Mouse (Mus musculus) midbrain, embryonic 16.5 days (tissue): ENCODE results near the gene Ormdl3. TPM values are rescaled to one million over a fixed set of nuclear protein-coding genes. Genes with fewer than 3 reads are reported as not detected.

Source experiments
- ATAC-seq: fragments of 200-750 bp; cut with Nextera tagmentation; 2 replicates; pipeline ENCODE4 v1.8.0; 2017; ENCODE audit warnings: moderate TSS enrichment
- H3K27ac ChIP-seq: fragments of 300-500 bp; sonication (generic); 2 replicates; pipeline ENCODE4 v1.5.1; 2014; ENCODE audit warnings: mild to moderate bottlenecking, low read length, mixed read lengths
- H3K27me3 ChIP-seq: fragments of 300-500 bp; sonication (generic); 2 replicates; pipeline ENCODE4 v1.6.1; 2014; ENCODE audit warnings: low read depth, low read length, mixed read lengths; ENCODE audit not compliant: control insufficient read depth, insufficient read depth
- H3K36me3 ChIP-seq: fragments of 300-500 bp; sonication (generic); 2 replicates; pipeline ENCODE4 v1.6.1; 2014; ENCODE audit warnings: mild to moderate bottlenecking, low read length, moderate library complexity, mixed read lengths; ENCODE audit not compliant: control insufficient read depth, insufficient read depth
- H3K4me1 ChIP-seq: fragments of 300-500 bp; sonication (generic); 2 replicates; pipeline ENCODE4 v1.6.1; 2014; ENCODE audit warnings: mild to moderate bottlenecking, low read length, mixed read lengths; ENCODE audit not compliant: control insufficient read depth, insufficient read depth
- H3K4me2 ChIP-seq: fragments of 300-500 bp; sonication (generic); 2 replicates; pipeline ENCODE4 v1.6.1; 2014; ENCODE audit warnings: mild to moderate bottlenecking, low read length, mixed read lengths
- H3K4me3 ChIP-seq: fragments of 300-500 bp; sonication (generic); 2 replicates; pipeline ENCODE4 v1.5.1; 2014; ENCODE audit warnings: low read depth, mild to moderate bottlenecking, low read length, moderate library complexity, mixed read lengths
- H3K9ac ChIP-seq: fragments of 300-500 bp; sonication (generic); 2 replicates; pipeline ENCODE4 v1.6.1; 2014; ENCODE audit warnings: low read depth, low read length, mixed read lengths
- H3K9me3 ChIP-seq: fragments of 300-500 bp; sonication (generic); replicated peaks from 2 replicates; pipeline ENCODE4 v1.6.1; 2014; ENCODE audit warnings: mild to moderate bottlenecking, low read length, mixed read lengths; ENCODE audit not compliant: control insufficient read depth, poor library complexity, severe bottlenecking
- WGBS: fragments of 180-500 bp; shearing (Covaris S2); extraction: QIAGEN DNeasy Blood & Tissue Kit; methylation state at CpG from one replicate; pipeline ENCODE4 v1.1.7; 2014; 5-methylcytosine and 5-hydroxymethylcytosine counted together
- polyA plus RNA-seq: library from polyadenylated mRNA; unstranded; fragments of >200 nt; fragmentation: Nextera tagmentation; extraction: Ambion mirVana; gene quantifications from 2 replicates; pipeline ENCODE4 v1.2.1, GENCODE M21; 2015

Gene Ormdl3
- polyA plus RNA-seq, 1 experiment from 2014 or later: 121 TPM

DNA sequence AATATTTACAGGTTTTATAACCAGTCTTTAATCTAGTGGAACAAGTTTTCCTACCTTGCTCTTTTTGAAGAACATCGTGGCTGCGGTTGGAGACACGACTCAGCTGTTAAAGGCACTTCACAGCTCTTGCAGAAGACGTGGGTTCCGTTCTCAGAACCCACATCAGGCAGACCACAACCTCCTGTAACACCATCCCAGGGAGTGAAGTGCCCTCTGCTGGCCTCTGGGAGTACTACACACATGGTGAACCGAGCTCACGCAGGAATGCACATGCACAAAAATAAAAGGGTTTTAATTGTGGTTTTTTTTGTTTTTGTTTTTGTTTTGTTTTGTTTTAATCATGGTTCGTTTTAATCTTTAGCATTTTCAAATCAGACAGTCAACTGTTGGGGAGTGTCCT is 18.8 kb downstream of the Ormdl3 start:
- Histone ChIP-seq H3K36me3 (no peaks in the 10 kb centered on the region), H3K4me3 (no peak overlapping the region), H3K9ac (no peak overlapping the region), H3K27me3 (no peaks in the 10 kb centered on the region), H3K4me1 (no peaks in the 10 kb centered on the region), H3K27ac (no peak overlapping the region), H3K4me2 (no peak overlapping the region), H3K9me3 (no peaks in the 10 kb centered on the region)
- 87% methylated on average over 8 of the region's 8 CpGs for WGBS
- no peak for ATAC-seq

DNA sequence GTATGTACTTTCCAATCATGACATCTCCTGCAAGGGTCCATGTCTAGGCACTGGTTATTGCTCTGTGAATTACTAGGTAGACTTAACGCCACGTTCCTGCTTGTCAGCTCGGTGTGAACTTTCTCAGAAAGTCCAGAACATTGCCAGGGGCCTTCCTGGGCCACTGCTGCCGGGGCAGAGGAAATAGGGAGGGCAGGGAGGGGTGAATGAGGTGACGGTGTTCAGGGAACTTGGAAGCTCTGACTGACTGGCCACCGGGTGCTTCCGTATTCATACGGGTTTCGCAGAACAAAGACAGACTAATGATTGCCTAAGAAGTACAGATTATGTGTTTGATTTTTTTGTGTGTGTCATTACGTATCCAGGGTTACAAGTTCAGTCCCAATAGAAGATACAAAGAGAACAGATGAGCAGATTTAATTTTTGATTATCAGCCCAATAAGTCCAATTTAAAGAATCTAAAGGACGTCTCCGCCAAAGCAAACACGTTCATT is 23.2 kb downstream of the Ormdl3 start:
- WGBS: 68% methylated on average over 13 of the region's 13 CpGs
- Histone ChIP-seq H3K4me2 (no peak overlapping the region), H3K27me3 (no peaks in the 10 kb centered on the region), H3K27ac (no peak overlapping the region), H3K36me3 (no peaks in the 10 kb centered on the region), H3K4me3 (no peak overlapping the region), H3K9ac (no peak overlapping the region), H3K4me1 (no peaks in the 10 kb centered on the region), H3K9me3 (no peaks in the 10 kb centered on the region)
- no peak for ATAC-seq

- no peaks in the 10 kb centered on the region for H3K4me1 ChIP-seq
- no peak for ATAC-seq
- no peaks in the 10 kb centered on the region for H3K36me3 ChIP-seq
- H3K4me3 ChIP-seq: no peak overlapping the region
- no peak overlapping the region for H3K27ac ChIP-seq
- no peak overlapping the region for H3K9ac ChIP-seq
- 87% methylated on average over 3 of the region's 3 CpGs for WGBS
- H3K9me3 ChIP-seq: no peaks in the 10 kb centered on the region
- H3K27me3 ChIP-seq: no peaks in the 10 kb centered on the region
- no peak overlapping the region for H3K4me2 ChIP-seq
Observed at GRCm38 (mm10) chr11:98563025-98563424, 24.1 kb downstream of the Ormdl3 start.

- Histone ChIP-seq H3K4me1 (no peaks in the 10 kb centered on the region), H3K36me3 (no peaks in the 10 kb centered on the region), H3K4me3 (no peak overlapping the region), H3K9me3 (no peaks in the 10 kb centered on the region), H3K27me3 (no peaks in the 10 kb centered on the region), H3K27ac (no peak overlapping the region), H3K9ac (no peak overlapping the region), H3K4me2 (no peak overlapping the region)
- no peak for ATAC-seq
- WGBS: 37% methylated on average over 7 of the region's 7 CpGs
Observed at GRCm38 (mm10) chr11:98560942-98561341, 26.2 kb downstream of the Ormdl3 start.

- H3K9ac ChIP-seq: no peak overlapping the region
- no peak overlapping the region for H3K4me3 ChIP-seq
- no peak overlapping the region for H3K27ac ChIP-seq
- no peaks in the 10 kb centered on the region for H3K9me3 ChIP-seq
- peaks cover 2% of the 10 kb centered on the region for H3K27me3 ChIP-seq
- H3K36me3 ChIP-seq: no peaks in the 10 kb centered on the region
- H3K4me2 ChIP-seq: no peak overlapping the region
- 61% methylated on average over 12 of the region's 12 CpGs for WGBS
- no peak for ATAC-seq
- peaks cover 8% of the 10 kb centered on the region for H3K4me1 ChIP-seq
Observed at GRCm38 (mm10) chr11:98555124-98555700, 32.0 kb downstream of the Ormdl3 start.

DNA sequence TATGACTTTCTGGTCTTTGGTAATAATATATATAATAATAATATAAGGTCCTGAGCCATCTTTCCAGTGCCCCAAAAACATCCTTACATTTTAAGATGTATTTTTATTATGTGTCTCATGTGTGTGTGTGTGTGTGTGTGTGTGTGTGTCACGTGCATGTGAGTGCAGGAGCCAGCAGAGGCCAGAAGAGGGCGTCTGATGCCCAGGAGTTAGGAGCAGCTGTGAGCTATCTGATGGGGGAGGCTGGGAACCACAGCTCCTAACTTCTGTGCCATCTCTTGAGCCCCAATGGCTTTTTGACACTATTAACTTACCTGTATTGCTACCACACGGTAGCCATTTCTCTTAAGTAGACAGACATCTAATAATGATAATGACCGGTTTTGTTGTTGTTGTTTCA is 33.2 kb downstream of the Ormdl3 start:
- H3K36me3 ChIP-seq: no peaks in the 10 kb centered on the region
- no peak overlapping the region for H3K4me2 ChIP-seq
- H3K9ac ChIP-seq: no peak overlapping the region
- H3K4me1 ChIP-seq: peaks cover 8% of the 10 kb centered on the region
- H3K4me3 ChIP-seq: no peak overlapping the region
- 87% methylated on average over 4 of the region's 4 CpGs for WGBS
- no peak for ATAC-seq
- no peak overlapping the region for H3K27ac ChIP-seq
- no peaks in the 10 kb centered on the region for H3K9me3 ChIP-seq
- peaks cover 13% of the 10 kb centered on the region for H3K27me3 ChIP-seq

DNA sequence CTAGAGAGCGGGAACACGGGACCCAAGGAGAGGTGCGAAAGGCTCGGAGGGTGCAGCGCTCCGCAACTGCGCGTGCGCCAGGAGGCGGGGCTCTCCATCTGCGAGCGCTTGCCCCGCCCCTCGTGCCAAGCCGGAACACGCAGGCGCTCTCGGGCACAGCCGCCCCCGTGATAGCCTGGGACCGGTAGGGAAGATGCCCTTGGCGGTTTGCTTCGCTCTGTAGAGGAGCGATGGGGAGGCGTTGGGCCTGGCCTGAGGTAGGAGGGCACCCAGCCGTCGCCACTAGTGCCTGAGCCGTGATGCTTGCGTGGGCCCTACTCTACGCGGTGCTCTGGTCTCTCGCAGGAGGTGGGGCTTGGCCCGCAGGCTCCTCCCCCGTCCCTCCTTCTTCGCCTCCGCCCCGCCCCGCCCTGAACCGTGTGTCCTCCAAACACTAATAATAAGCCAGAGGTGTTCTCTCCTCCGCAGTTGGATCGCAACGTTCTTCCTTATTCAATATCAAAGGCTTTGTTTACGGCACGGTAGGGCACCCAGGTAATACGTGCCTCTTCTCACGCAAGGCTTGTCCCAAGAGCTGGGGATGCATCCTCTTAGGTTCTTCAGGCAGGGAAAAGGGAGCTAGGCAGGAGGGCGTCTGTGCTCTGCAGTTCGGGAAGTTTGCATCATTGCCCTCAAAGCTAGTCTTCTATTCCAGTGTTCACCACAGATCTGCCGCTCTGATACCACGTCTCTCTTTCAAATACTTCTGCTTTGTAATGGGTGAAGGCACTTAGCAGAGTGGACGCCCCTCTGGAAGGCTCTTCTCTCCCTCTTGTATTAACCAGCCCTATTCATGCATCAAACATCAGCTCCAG is 36.0 kb downstream of the Ormdl3 start, which contains the start of gene Zpbp2:
TSS of gene Zpbp2 (plus strand) at position 123 of the 854 bp plus-strand sequence.
- no peaks in the 10 kb centered on the region for H3K36me3 ChIP-seq
- H3K27ac ChIP-seq: peak within 1 kb of the TSS; percentile 92
- H3K27me3 ChIP-seq: peaks cover 34% of the 10 kb centered on the region
- H3K9me3 ChIP-seq: no peaks in the 10 kb centered on the region
- ATAC-seq: peak; percentile 97
- peak within 1 kb of the TSS; percentile 84 for H3K4me3 ChIP-seq
- under 1% methylated on average over 51 of the region's 51 CpGs for WGBS
- H3K4me1 ChIP-seq: peaks cover 8% of the 10 kb centered on the region
- peak within 1 kb of the TSS; percentile 91 for H3K4me2 ChIP-seq
- H3K9ac ChIP-seq: peak within 1 kb of the TSS; percentile 91

DNA sequence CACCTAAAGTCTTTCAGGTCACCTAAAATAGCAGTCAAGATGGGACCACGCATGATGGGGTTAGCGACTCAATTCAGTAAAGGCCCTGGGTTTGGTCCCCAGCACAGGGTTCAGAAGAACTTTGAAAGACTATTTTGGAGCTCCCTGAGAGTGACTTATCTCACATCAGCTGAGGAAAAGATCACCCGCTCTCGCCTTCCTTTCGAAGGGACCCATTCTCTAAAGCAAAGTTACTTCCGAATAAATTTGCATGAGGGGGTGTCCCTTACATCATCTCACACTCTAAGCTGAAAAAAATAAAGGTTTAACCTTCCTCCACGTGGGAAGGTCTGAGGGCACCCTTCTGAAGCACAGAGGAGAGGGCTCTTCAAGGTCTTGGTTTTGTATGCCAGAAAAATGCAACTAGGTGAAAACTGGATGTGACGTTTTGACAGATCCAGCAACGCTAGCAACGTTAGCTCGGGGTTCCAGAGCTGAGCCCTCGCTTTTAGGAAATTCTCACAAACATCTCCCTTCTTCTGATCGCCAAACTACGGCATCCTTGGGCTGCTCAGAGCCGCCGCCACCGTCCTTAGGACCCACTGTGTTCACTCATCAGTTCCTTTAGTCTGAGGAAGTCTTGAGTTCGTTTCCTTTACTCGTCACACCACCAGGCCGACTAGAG is 36.7 kb downstream of the Ormdl3 start:
- ATAC-seq: peak; percentile 26
- WGBS: 19% methylated on average over 20 of the region's 20 CpGs
- Histone ChIP-seq H3K9me3 (no peaks in the 10 kb centered on the region), H3K9ac (peak overlapping the region; percentile 91), H3K4me1 (peaks cover 14% of the 10 kb centered on the region), H3K4me3 (peak overlapping the region; percentile 84), H3K27me3 (peaks cover 41% of the 10 kb centered on the region), H3K36me3 (no peaks in the 10 kb centered on the region), H3K27ac (peak overlapping the region; percentile 92), H3K4me2 (peak overlapping the region; percentile 91)

DNA sequence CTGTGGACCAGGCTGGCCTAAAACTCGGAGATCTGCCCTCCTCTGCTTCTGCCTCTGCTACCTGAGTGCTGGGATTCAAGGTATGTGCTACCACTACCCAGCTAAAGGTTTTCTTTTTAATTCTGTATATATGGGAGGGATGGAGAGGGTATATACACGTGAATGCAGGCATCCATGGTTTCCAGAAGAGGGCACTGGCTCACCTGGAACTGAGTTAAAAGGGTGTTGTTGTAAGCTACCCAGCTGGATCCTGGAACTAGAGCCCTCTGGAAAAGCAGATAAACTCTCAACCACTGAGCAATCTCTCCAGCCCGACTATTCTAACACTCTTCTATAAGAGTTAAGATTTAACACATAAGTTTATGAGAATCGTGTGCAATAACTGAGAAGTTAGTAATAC is 37.8 kb downstream of the Ormdl3 start:
- Histone ChIP-seq H3K4me1 (peaks cover 16% of the 10 kb centered on the region), H3K36me3 (no peaks in the 10 kb centered on the region), H3K27ac (no peak overlapping the region), H3K4me3 (no peak overlapping the region), H3K4me2 (no peak overlapping the region), H3K27me3 (peaks cover 44% of the 10 kb centered on the region), H3K9ac (no peak overlapping the region), H3K9me3 (no peaks in the 10 kb centered on the region)
- 66% methylated on average over 4 of the region's 4 CpGs for WGBS
- no peak for ATAC-seq
